Mouse (Mus musculus) CH12.LX (cell line): Measurements from ENCODE around the gene Tle3. TPM values are rescaled to one million over a fixed set of nuclear protein-coding genes. Genes with fewer than 3 reads are reported as not detected.

Experiments used
- DNase-seq: peaks from one replicate; pipeline ENCODE4 v3.0.0-alpha.2; 2013; ENCODE audit errors: extremely low read depth
- H3K27ac ChIP-seq: 2 replicates; pipeline ENCODE4 v1.5.1; 2012; ENCODE audit warnings: low read depth, mild to moderate bottlenecking, control low read depth, moderate library complexity; ENCODE audit not compliant: insufficient read depth
- H3K27me3 ChIP-seq: replicated peaks from 2 replicates; pipeline ENCODE3; 2012; ENCODE audit warnings: inconsistent platforms
- H3K36me3 ChIP-seq, 2 experiments: replicated peaks in 1 of 2; 2 replicates each; pipeline versions ENCODE3 to v1.6.1; 2012; ENCODE audit warnings: inconsistent platforms in 1 of 2, low read length in 1 of 2, mild to moderate bottlenecking in 1 of 2, mixed read lengths in 1 of 2, moderate library complexity in 1 of 2; ENCODE audit not compliant: control insufficient read depth in 1 of 2, insufficient read depth in 1 of 2
- H3K4me1 ChIP-seq, 2 experiments: 2 replicates each; pipeline ENCODE4 v1.6.1; 2012; ENCODE audit warnings: inconsistent platforms in 1 of 2, moderate library complexity in 1 of 2; ENCODE audit not compliant: insufficient read depth in 2 of 2, control insufficient read depth in 1 of 2
- H3K4me2 ChIP-seq: 2 replicates; pipeline ENCODE4 v1.6.1; 2012; ENCODE audit warnings: low read depth, mild to moderate bottlenecking, control low read depth; ENCODE audit not compliant: poor library complexity, insufficient read depth, severe bottlenecking
- H3K4me3 ChIP-seq, 3 experiments: fragments of 150-350 bp in 1 of 3; sonication (generic) in 1 of 3; replicated peaks in 1 of 3; 2 replicates each; pipeline versions ENCODE3 to v1.5.1; 2011 to 2012; ENCODE audit warnings: low read depth in 2 of 3, low read length in 2 of 3, mild to moderate bottlenecking in 2 of 3, moderate library complexity in 2 of 3, control low read depth in 1 of 3, improper control_type of control experiment in 1 of 3, inconsistent platforms in 1 of 3, mixed read lengths in 1 of 3; ENCODE audit not compliant: poor library complexity in 1 of 3
- H3K79me2 ChIP-seq: replicated peaks from 2 replicates; pipeline ENCODE4 v1.6.1; 2012; ENCODE audit warnings: mild to moderate bottlenecking, moderate library complexity; ENCODE audit not compliant: control insufficient read depth, poor library complexity, insufficient read depth, severe bottlenecking; ENCODE audit errors: extremely low read depth
- H3K9ac ChIP-seq: 2 replicates; pipeline ENCODE4 v1.6.1; 2012; ENCODE audit warnings: low read depth, mild to moderate bottlenecking, control low read depth, moderate library complexity; ENCODE audit not compliant: insufficient read depth
- H3K9me3 ChIP-seq: replicated peaks from 2 replicates; pipeline ENCODE3; 2012; ENCODE audit warnings: low read length, inconsistent platforms, mixed read lengths
- BHLHE40 ChIP-seq: IDR thresholded peaks from 2 replicates; pipeline ENCODE4 v1.6.1; 2011; ENCODE audit warnings: mild to moderate bottlenecking, low read depth, low read length, improper control_type of control experiment
- CHD1 ChIP-seq: IDR thresholded peaks from 2 replicates; pipeline ENCODE4 v1.6.1; 2012; ENCODE audit warnings: low read depth, low read length, improper control_type of control experiment, inconsistent platforms
- CHD2 ChIP-seq: IDR thresholded peaks from 2 replicates; pipeline ENCODE4 v1.6.1; 2011; ENCODE audit warnings: low read length, improper control_type of control experiment
- CTCF ChIP-seq, 2 experiments: IDR thresholded peaks in 1 of 2; conservative IDR thresholded peaks in 1 of 2; 2 replicates each; pipeline ENCODE4 v1.5.1; 2011 to 2012; ENCODE audit warnings: low read depth in 2 of 2, low read length in 2 of 2, improper control_type of control experiment in 1 of 2, inconsistent platforms in 1 of 2, mild to moderate bottlenecking in 1 of 2, moderate library complexity in 1 of 2
- ELF1 ChIP-seq: IDR thresholded peaks from 2 replicates; pipeline ENCODE4 v1.6.1; 2014; ENCODE audit warnings: low read depth, mild to moderate bottlenecking, inconsistent platforms, low read length, improper control_type of control experiment
- EP300 ChIP-seq: IDR thresholded peaks from 2 replicates; pipeline ENCODE4 v1.6.1; 2011; ENCODE audit warnings: low read length, improper control_type of control experiment
- ETS1 ChIP-seq: conservative IDR thresholded peaks from 2 replicates; pipeline ENCODE4 v1.6.1; 2012; ENCODE audit warnings: low read depth, mild to moderate bottlenecking, inconsistent platforms, low read length, improper control_type of control experiment, moderate library complexity
- GABPA ChIP-seq: IDR thresholded peaks from 2 replicates; pipeline ENCODE4 v1.6.1; 2012; ENCODE audit warnings: low read depth, low read length, improper control_type of control experiment, inconsistent platforms; ENCODE audit not compliant: insufficient replicate concordance
- HCFC1 ChIP-seq: IDR thresholded peaks from 2 replicates; pipeline ENCODE4 v1.6.1; 2012; ENCODE audit warnings: low read depth, mild to moderate bottlenecking, inconsistent platforms, low read length, improper control_type of control experiment
- IRF4 ChIP-seq: IDR thresholded peaks from 2 replicates; pipeline ENCODE4 v1.6.1; 2014; ENCODE audit warnings: low read depth, mild to moderate bottlenecking, inconsistent platforms, low read length, improper control_type of control experiment
- JUN ChIP-seq: IDR thresholded peaks from 2 replicates; pipeline ENCODE4 v1.6.1; 2011; ENCODE audit warnings: low read depth, mild to moderate bottlenecking, low read length, improper control_type of control experiment, moderate library complexity; ENCODE audit not compliant: insufficient read depth
- JUND ChIP-seq: conservative IDR thresholded peaks from 2 replicates; pipeline ENCODE4 v1.6.1; 2011; ENCODE audit warnings: low read depth, low read length, improper control_type of control experiment
- MAZ ChIP-seq: IDR thresholded peaks from 2 replicates; pipeline ENCODE4 v1.6.1; 2012; ENCODE audit warnings: low read depth, mild to moderate bottlenecking, inconsistent platforms, low read length, improper control_type of control experiment, moderate library complexity
- MXI1 ChIP-seq: IDR thresholded peaks from 2 replicates; pipeline ENCODE4 v1.6.1; 2011; ENCODE audit warnings: mild to moderate bottlenecking, low read depth, low read length, improper control_type of control experiment
- MYC ChIP-seq: IDR thresholded peaks from 2 replicates; pipeline ENCODE4 v1.6.1; 2011; ENCODE audit warnings: low read depth, mild to moderate bottlenecking, improper control_type of control experiment, low read length
- NELFE ChIP-seq: IDR thresholded peaks from 2 replicates; pipeline ENCODE4 v1.6.1; 2011; ENCODE audit warnings: low read depth, low read length, improper control_type of control experiment
- PAX5 ChIP-seq: IDR thresholded peaks from 2 replicates; pipeline ENCODE4 v1.6.1; 2012; ENCODE audit warnings: low read length, inconsistent platforms, mixed read lengths
- POLR2AphosphoS2 ChIP-seq: IDR thresholded peaks from 2 replicates; pipeline ENCODE4 v1.6.1; 2011; ENCODE audit warnings: low read depth, low read length, improper control_type of control experiment
- SMC3 ChIP-seq: IDR thresholded peaks from 2 replicates; pipeline ENCODE4 v1.6.1; 2011; ENCODE audit warnings: low read depth, low read length, improper control_type of control experiment
- UBTF ChIP-seq: IDR thresholded peaks from 2 replicates; pipeline ENCODE4 v1.6.1; 2012; ENCODE audit warnings: low read depth, mild to moderate bottlenecking, inconsistent platforms, low read length, improper control_type of control experiment, moderate library complexity
- USF1 ChIP-seq: IDR thresholded peaks from 2 replicates; pipeline ENCODE4 v1.6.1; 2014; ENCODE audit warnings: low read depth, mild to moderate bottlenecking, inconsistent platforms, low read length, improper control_type of control experiment
- ZKSCAN1 ChIP-seq: IDR thresholded peaks from 2 replicates; pipeline ENCODE4 v1.6.1; 2012; ENCODE audit warnings: low read depth, inconsistent platforms, low read length, improper control_type of control experiment, borderline replicate concordance
- ZMIZ1 ChIP-seq: IDR thresholded peaks from 2 replicates; pipeline ENCODE4 v1.6.1; 2012; ENCODE audit warnings: low read depth, mild to moderate bottlenecking, inconsistent platforms, low read length, improper control_type of control experiment
- dilution Hi-C: fragments of 300-500 bp; cut with MboI; formaldehyde crosslinking; loops from 2 replicates; pipeline ENCODE4 v1.14.3; 2020; ENCODE audit warnings: low sequenced_read_pairs; ENCODE audit not compliant: extremely low pct_unique_long_range_greater_than_20kb, extremely low pct_ligation_motif_present
- in situ Hi-C: fragments of 300-500 bp; cut with MboI; formaldehyde crosslinking; loops from 3 replicates; pipeline ENCODE4 v1.14.3; 2019; ENCODE audit warnings: low sequenced_read_pairs, low pct_ligation_motif_present, low pct_unique_long_range_greater_than_20kb, mixed read lengths
- polyA plus RNA-seq: library from polyadenylated mRNA; unstranded; fragments of >175 nt; gene quantifications from 2 replicates; pipeline ENCODE4 v1.2.1, GENCODE M21; 2012; ENCODE audit warnings: low read depth; ENCODE audit not compliant: insufficient read length
- total RNA-seq, 2 experiments: library from RNA; depleted of rRNA; stranded (reverse); fragments of 300-350 nt in 1 of 2; fragments of >200 nt in 1 of 2; gene quantifications; 2 replicates each; pipeline ENCODE4 v1.2.3; 2012 to 2014

Gene Tle3
- total and polyA plus RNA-seq, 3 experiments: 8.1 to 29.1 (median 22.8) TPM

- no peak for TF ChIP-seq SMC3
- TF ChIP-seq MXI1: no peak
- no peak for TF ChIP-seq ZKSCAN1
- 0 out of 2 replicates have a peak, but pooled peaks have one; percentile 20 for TF ChIP-seq ETS1
- TF ChIP-seq JUN: 0 out of 2 replicates have a peak, but pooled peaks have one; percentile 20
- peak; percentile 62 for TF ChIP-seq JUND
- peak; percentile 63; the same call in 1 of the 2 replicates for TF ChIP-seq EP300
- no peak for TF ChIP-seq CHD1
- no peak for TF ChIP-seq UBTF
- TF ChIP-seq PAX5: no peak
- TF ChIP-seq POLR2AphosphoS2: no peak
- TF ChIP-seq HCFC1: no peak
- 0 out of 2 replicates have a peak, but pooled peaks have one; percentile 19 for TF ChIP-seq BHLHE40
- no peak for TF ChIP-seq NELFE
- TF ChIP-seq ELF1: no peak
- TF ChIP-seq USF1: no peak
- TF ChIP-seq IRF4: peak; percentile 85
- TF ChIP-seq MYC: 0 out of 2 replicates have a peak, but pooled peaks have one; percentile 21
- no peak for TF ChIP-seq CTCF (conservative IDR thresholded peaks at IDR 0.05 in 1 of 2, IDR thresholded peaks at IDR 0.05 in 1 of 2; ENCODE audit: low read depth in 2 of 2, low read length in 2 of 2)
- no peak for TF ChIP-seq ZMIZ1
- no peak for TF ChIP-seq CHD2
- TF ChIP-seq GABPA: no peak
- no peak for TF ChIP-seq MAZ
- dilution Hi-C loops: no loop called here
- H3K27me3 ChIP-seq: no peaks in the 10 kb centered on the region
Observed at GRCm38 (mm10) chr9:61330747-61331146, 41.4 kb upstream of the Tle3 start.

More at GRCm38 (mm10) chr9:61330747-61331146, 41.4 kb upstream of the Tle3 start:
- H3K4me1 ChIP-seq: peaks cover 16 to 31% of the 10 kb centered on the region in 2 experiments
- no peak overlapping the region for H3K9ac ChIP-seq
- no peaks in the 10 kb centered on the region for H3K9me3 ChIP-seq
- no peak overlapping the region for H3K27ac ChIP-seq
- H3K79me2 ChIP-seq: no peaks in the 10 kb centered on the region
- 0 out of 2 replicates have a peak overlapping the region, but pooled peaks have one; percentile 35 for H3K4me2 ChIP-seq
- no peak for DNase-seq
- in situ Hi-C loops: no loop called here
- no peak overlapping the region for H3K4me3 ChIP-seq
- H3K36me3 ChIP-seq: no peaks in the 10 kb centered on the region
